Mouse (Mus musculus): Measurements from ENCODE around the gene Klhl28.

The Klhl28 gene

GRCm38 (mm10) chr12:64965124-64966026 is at the start of gene Klhl28, which contains the start of gene Togaram1:
Klhl28 (minus strand) TSS chr12:64965534.
Togaram1 (plus strand) TSS chr12:64965804.
- peak; percentile 99 for DNase-seq (ENCODE audit: low spot score)

GRCm38 (mm10) chr12:65007725-65008124 is 42.4 kb upstream of the Klhl28 start:
- DNase-seq (ENCODE audit: low spot score), result no peak

- no peak for DNase-seq (ENCODE audit: low spot score)
Measured at GRCm38 (mm10) chr12:64977518-64977917, 12.2 kb upstream of the Klhl28 start.

- no peak for DNase-seq (ENCODE audit: low spot score)
Measured at GRCm38 (mm10) chr12:64976191-64976590, 10.9 kb upstream of the Klhl28 start.

- no peak for DNase-seq (ENCODE audit: low spot score)
Measured at GRCm38 (mm10) chr12:64975558-64975957, 10.2 kb upstream of the Klhl28 start.

- DNase-seq (ENCODE audit: low spot score), result no peak
Measured at GRCm38 (mm10) chr12:64972063-64972462, 6.7 kb upstream of the Klhl28 start.

GRCm38 (mm10) chr12:64971399-64971798 is 6.1 kb upstream of the Klhl28 start:
- DNase-seq (ENCODE audit: low spot score), result no peak

- DNase-seq (ENCODE audit: low spot score), result no peak
Measured at GRCm38 (mm10) chr12:64968067-64968466, 2.7 kb upstream of the Klhl28 start.

GRCm38 (mm10) chr12:64967470-64967869 is 2.1 kb upstream of the Klhl28 start:
- DNase-seq (ENCODE audit: low spot score), result no peak

GRCm38 (mm10) chr12:64966652-64967435 is 1.5 kb upstream of the Klhl28 start:
- no peak for DNase-seq (ENCODE audit: low spot score)

- DNase-seq (ENCODE audit: low spot score), result peak; percentile 49
Measured at GRCm38 (mm10) chr12:64966101-64966631, 832 bp upstream of the Klhl28 start.

GRCm38 (mm10) chr12:64964560-64964959 is 774 bp downstream of the Klhl28 start:
- DNase-seq (ENCODE audit: low spot score), result no peak

- peak; percentile 7 for DNase-seq (ENCODE audit: low spot score)
Measured at GRCm38 (mm10) chr12:64937493-64937892, 27.8 kb downstream of the Klhl28 start.

GRCm38 (mm10) chr12:64917578-64918471 is 47.5 kb downstream of the Klhl28 start, which contains the start of gene Gm527:
Gm527 (plus strand) TSS chr12:64917906.
- DNase-seq (ENCODE audit: low spot score), result peak; percentile 96

GRCm38 (mm10) chr12:64916735-64917134 is 48.6 kb downstream of the Klhl28 start:
- DNase-seq (ENCODE audit: low spot score), result no peak

- DNase-seq (ENCODE audit: low spot score), result no peak
Measured at GRCm38 (mm10) chr12:64912996-64913395, 52.3 kb downstream of the Klhl28 start.

- DNase-seq (ENCODE audit: low spot score), result no peak
Measured at GRCm38 (mm10) chr12:64903186-64903585, 62.1 kb downstream of the Klhl28 start.

- peak; percentile 62 for DNase-seq (ENCODE audit: low spot score)
Measured at GRCm38 (mm10) chr12:64902506-64902905, 62.8 kb downstream of the Klhl28 start.

- DNase-seq (ENCODE audit: low spot score), result peak; percentile 48
Measured at GRCm38 (mm10) chr12:64897060-64897730, 68.1 kb downstream of the Klhl28 start.

Data from urinary bladder, postnatal 14 days (tissue).